Mouse (Mus musculus) c-Kit-positive CD71-positive TER-119-positive erythroid progenitor cells, embryonic 14.5 days (primary cell): ENCODE measurements around the gene Gm2431.
"Not testable (repeated sequence)": the region's sequence is repeated elsewhere in the genome, so short reads cannot be mapped to it uniquely, and the experiment has no call there.

ENCODE experiments used
- DNase-seq: peaks from one replicate; pipeline ENCODE4 v3.0.0-alpha.2; 2013; ENCODE audit warnings: low spot score

Gene Gm2431

DNA sequence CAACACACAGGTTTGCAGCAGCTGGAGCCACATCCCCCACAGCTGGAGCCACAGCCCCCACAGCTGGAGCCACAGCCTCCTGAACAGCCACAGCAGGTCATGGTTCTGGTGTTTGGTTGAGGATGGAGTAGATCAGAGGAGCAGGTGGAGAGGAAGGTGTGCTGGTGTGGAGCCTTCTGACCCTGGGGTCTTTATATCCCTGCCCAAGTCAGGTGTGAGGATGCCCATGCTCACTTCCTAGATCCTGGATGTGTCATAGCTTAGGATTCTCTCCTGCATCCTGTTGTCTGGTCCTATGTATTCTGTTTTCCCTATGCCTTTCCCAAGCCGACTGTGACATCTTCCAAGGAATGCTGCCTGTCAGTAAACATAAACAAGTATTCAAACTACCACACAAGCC, at the start of gene Gm2431:
Gene Gm2431, minus strand, starts transcription at position 101 of the 400 bp plus-strand sequence.
- DNase-seq, result not testable (repeated sequence)

DNA sequence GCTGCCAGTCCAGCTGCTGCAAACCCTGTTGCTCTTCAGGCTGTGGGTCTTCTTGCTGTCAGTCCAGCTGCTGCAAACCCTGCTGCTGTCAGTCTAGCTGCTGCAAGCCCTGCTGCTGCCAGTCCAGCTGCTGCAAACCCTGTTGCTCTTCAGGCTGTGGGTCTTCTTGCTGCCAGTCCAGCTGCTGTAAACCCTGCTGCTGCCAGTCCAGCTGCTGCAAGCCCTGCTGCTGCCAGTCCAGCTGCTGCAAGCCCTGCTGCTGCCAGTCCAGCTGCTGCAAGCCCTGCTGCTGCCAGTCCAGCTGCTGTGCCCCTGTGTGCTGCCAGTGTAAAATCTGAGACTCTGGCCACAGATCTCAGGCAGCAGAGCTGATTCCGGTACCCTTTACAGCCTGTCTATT, 45.8 kb upstream of the Gm2431 start:
- DNase-seq, result not testable (repeated sequence)

DNA sequence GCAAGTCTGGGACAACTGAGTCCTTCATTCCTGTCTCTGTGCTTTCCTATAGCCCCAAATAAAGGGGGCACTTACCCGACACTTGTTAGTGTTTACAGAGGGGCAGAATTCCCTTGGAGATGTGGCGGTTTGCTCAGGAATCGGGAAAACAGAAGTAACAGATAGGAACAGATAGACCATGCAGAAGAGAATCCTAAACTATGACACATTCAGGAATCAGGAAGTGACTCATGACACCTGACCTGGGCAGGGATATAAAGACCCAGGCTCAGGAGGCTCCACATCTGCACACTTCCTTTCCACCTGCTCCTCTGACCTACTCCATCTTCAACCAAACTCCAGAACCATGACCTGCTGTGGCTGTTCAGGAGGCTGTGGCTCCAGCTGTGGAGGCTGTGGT, 45.1 kb upstream of the Gm2431 start, which contains the start of gene Krtap5-4:
Gene Krtap5-4, plus strand, starts transcription at position 301 of the 400 bp plus-strand sequence.
- no peak for DNase-seq

DNA sequence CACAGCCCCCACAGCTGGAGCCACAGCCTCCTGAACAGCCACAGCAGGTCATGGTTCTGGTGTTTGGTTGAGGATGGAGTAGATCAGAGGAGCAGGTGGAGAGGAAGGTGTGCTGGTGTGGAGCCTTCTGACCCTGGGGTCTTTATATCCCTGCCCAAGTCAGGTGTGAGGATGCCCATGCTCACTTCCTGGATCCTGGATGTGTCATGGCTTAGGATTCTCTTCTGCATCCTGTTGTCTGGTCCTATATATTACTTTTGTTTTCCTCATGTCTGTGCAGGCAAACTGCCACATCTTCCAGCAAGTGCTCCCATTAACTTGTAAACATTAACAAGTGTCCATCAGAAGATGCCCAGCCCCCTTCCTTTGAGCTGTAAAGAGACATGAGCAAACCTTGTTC, 38.9 kb upstream of the Gm2431 start, which contains the start of gene Krtap5-1:
Gene Krtap5-1, minus strand, starts transcription at position 101 of the 400 bp plus-strand sequence.
- not testable (repeated sequence) for DNase-seq

DNA sequence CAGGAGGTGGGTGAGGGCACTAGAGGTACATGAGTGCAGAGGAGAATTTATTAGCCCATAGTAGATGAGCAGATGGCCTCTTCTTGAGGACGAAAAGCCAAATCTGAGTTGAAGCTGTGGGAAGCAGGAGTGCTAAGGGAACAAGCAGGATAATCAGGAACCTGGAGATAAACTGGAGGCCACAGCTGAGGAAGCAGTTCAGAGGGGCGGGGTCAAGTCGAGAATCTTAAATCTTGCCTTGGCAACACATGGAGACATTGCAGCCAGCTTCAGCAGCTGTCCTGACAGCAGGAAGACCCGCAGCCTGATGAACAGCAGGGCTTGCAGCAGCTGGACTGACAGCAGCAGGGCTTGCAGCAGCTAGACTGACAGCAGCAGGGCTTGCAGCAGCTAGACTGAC, 38.0 kb upstream of the Gm2431 start:
- DNase-seq, result not testable (repeated sequence)

DNA sequence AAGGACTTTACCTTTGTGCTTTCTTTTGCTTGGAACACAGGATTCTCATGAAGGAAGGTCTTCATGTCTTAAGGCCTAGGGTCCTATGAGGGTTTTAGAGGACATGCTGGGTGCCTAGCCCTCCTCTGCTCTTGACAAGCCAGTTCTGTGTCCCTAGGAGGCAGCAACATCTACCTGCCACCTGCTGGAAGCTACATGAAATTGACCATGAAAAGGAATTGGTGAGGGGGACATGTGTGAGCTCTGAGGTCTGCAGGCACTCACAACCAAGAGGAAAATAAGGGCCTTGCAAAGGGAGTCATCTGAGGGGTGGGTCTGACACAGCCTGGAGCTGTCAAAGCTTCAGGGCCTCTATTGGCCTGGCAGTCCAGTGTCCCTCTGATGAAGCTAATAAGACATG, 37.3 kb upstream of the Gm2431 start:
- DNase-seq, result no peak

DNA sequence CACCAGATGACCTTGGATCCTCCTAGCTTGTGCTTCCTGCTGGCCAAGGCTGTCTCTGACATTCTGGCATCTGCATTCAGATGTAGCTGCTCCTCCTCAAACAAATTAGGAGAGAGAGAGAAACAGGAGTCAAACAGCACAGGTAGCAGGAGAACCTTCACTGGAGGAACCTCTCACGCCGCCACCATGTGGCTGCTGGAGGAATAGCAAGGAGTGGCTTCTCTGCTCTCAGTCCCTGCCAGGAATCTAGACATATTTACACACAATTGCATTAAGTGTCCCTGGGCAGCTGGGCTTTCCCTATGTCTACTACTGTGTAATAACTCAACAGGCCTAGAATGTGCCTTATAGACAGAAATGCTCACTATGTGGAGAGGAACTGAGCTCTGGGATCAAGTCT, 35.7 kb upstream of the Gm2431 start:
- DNase-seq, result not testable (repeated sequence)

DNA sequence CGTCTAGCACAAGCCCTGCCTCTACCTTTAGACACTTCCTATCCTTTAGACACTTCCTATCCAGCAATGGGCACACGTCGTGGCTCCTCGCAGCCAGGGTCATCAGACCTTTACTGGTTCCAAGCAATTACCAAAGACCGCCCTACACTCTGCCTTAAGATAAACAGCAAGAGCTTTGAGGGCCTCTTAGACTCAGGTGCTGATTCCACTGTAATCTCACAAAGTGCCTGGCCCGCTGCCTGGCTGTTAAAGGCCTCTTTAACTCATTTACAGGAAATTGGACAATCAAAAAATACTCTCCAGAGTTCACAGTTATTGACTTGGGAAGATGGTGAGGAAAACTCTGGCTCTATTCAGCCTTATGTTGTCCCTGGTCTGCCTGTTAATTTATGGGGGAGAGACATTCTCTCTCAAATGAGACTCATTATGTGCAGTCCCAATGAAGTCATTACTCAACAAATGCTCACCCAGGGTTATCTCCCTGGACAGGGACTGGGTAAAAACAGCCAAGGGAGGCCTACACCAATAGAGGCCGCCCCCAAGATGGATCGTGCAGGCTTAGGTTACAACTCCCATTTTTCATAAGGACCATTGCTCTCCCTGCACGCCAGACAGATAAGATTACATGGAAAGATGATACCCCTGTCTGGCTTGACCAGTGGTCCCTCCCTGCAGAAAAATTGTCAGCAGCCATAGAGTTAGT, 27.9 kb upstream of the Gm2431 start:
- not testable (repeated sequence) for DNase-seq

DNA sequence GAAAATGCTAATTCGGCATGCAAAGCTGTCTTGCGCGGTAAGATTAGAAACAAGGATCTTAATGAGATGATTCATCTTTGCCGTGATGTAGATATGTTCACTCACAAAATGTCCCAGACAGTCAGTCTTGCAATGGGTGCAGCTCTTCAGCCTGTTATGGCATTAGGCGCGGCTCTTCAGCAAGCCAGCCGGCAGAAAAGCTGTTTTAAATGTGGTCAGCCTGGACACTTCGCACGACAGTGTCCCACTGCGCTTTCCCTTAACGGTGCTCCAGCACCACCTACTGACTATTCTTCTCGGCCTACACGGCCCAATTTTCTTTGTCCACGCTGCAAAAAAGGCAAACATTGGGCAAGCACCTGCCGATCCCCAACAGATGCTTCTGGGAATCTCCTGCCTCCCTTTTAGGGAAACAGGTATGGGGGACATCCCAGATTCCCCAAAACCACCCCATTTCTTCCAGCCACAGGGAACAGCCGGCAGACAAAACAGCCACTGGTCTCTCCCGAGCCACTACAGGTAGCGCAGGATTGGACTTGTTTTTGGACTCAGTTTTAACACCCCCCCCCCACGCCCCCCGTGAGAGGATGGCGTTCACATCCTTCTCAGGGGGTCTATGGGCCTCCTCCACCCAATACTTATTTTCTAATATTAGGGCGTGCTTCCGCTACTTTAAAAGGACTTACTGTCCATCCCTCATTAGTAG, 27.1 kb upstream of the Gm2431 start:
- DNase-seq, result peak; percentile 4

DNA sequence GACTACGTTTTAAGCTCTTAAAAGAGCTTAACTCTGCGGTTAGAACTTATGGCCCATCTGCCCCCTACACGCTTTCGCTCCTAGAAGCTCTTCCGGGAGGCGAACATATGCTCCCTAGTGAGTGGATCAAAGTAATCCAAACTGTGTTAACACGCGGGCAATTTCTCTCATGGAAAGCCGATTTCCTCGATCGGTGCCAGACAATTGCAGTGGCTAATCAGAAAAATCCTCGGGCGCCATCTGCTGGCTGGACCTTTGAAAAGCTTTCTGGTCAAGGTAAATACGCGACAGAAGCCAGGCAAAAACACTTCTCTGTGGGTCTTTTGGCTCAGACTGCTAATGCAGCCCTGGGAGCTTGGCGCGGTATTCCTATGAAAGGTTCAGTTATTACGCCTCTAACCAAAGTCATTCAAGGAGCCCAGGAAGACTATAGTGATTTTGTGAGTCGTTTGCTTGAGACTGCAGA, 26.5 kb upstream of the Gm2431 start:
- peak; percentile 77 for DNase-seq

DNA sequence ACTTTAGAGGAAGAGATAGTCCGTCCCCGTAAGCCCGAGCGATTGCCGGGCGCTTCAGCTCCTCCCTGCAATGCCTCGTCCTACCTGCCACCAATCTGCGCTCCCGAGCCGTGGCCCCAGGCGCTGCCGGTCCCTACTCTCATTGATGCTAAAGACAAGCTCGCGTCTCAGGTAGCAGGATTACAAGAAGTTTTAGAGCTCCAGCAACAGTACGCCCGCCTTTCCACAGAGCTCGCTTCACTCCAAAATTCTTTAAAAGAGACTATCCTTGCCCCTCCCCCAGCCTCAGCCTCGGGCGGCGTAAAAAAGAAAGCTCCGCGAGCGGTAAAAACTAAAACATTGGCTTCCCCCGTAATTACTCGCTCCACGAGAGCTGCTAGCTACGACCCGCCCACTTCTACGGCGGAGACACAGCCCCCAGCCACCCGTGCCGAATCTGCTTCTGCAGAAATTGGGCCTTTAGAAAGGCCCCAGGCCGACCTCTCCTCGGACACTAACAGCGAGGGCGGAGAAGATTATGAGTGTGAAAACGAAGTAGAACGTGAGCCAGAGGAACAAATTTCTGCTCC, 26.0 kb upstream of the Gm2431 start:
- DNase-seq, result peak; percentile 5

DNA sequence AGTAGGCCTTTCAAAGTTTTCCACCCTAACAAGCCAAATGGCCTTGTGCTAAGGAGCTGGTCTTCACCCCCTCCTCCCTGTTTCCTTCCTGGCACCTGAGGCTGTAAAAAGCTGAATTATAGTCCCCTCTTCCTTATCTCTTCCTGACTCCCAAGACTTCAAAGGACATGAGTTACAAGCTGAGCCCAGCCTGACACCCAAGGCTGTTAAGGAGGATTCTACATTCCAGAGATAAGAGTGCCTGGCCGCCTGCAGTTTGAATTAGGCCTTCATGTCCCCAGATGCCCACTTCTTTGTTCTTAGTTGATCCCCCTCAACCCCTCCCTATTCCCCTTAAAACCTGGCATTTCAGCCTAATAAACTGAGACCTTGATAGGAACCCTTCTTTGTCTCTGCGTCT, 24.7 kb upstream of the Gm2431 start:
- not testable (repeated sequence) for DNase-seq

DNA sequence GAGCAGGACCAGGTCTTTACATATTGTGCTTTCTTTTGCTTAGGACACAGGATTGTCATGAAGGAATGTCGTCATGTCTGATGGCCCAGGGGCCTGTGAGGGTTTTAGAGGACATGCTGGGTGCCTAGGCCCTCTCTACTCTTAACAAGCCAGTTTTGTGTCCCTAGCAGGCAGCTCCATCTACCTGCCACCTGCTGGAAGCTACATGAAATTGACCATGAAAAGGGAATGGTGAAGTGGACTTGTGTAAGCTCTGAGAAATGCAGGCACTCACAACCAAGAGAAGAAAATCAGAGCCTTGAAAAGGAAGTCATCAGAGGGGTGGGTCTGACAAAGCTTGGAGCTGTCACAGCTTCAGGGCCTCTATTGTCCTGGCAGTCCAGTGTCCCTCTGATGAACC, 21.1 kb upstream of the Gm2431 start:
- DNase-seq, result not testable (repeated sequence)

DNA sequence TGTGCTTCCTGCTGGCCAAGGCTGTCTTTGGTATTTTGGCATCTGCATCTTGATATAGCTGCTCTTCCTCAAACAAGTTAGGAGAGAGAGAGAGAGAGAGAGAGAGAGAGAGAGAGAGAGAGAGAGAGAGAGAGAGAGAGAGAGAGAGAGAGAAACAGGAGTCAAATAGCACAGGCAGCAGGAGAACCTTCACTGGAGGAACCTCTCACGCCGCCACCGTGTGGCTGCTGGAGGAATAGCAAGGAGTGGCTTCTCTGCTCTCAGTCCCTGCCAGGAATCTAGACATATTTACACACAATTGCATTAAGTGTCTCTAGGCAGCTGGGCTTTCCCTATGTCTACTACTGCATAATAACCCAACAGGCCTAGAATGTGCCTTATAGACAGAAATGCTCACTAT, 20.0 kb upstream of the Gm2431 start:
- DNase-seq, result peak; percentile 23

DNA sequence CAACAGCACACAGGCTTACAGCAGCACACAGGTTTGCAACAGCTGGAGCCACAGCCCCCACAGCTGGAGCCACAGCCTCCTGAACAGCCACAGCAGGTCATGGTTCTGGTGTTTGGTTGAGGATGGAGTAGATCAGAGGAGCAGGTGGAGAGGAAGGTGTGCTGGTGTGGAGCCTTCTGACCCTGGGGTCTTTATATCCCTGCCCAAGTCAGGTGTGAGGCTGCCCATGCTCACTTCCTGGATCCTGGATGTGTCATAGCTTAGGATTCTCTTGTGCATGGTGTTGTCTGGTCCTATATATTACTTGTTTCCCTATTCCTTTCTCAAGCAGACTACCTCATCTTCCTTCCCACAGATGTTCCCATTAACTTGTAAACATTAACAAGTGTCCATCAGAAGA, 16.1 kb upstream of the Gm2431 start, which contains the start of gene Gm4559:
Gene Gm4559, minus strand, starts transcription at position 101 of the 400 bp plus-strand sequence.
- not testable (repeated sequence) for DNase-seq

DNA sequence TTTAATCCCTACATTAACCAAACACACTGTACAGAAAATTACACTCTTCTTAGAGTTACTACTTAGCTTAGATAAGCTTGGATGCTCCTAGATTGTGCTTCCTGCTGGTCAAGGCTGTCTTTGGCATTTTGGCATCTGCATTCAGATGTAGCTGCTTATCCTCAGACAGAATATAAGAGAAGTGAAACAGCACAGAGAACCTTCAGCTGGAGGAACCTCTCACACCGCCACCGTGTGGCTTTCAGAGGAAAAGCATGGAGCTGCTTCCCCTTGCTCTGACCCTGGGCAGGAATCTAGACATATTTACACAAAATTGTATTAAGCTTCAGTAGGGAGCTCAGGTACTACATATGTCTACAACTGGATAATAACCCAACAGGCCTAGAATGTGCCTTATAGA, 2.6 kb downstream of the Gm2431 start:
- DNase-seq, result no peak

DNA sequence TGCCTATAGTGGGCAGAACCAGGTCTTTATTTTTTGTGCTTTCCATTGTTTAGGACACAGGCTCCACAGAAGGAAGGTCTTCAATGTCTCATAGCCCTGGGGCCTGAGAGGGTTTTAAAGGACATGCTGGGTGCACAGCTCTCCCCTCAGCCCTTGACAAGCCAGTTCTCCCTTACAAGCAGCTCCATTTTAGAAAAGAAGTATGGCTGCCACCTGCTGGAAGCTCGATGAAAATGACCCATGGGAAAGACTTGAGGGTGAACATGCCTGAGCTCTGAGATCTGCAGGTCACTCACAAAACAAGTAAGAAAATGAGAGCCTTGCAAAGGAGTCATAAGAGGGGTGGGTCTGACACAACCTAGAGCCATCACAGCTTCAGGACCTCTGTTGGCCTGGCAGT, 8.3 kb downstream of the Gm2431 start:
- peak; percentile 1 for DNase-seq

DNA sequence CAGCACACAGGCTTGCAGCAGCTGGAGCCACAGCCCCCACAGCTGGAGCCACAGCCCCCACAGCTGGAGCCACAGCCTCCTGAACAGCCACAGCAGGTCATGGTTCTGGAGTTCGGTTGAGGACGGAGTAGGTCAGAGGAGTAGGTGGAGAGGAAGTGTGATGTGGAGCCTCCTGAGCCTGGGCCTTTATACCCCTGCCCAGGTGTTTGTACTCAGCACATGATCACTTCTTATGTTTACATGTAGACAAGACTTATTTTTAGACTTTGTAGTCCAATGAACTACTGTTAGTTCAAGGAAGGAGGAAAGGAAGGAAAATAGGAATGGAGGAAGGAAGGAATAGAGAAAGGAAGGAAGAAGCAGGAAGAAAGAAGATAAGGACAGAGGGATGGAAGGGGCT, 17.2 kb downstream of the Gm2431 start, which contains the start of gene Gm40460:
Gene Gm40460, minus strand, starts transcription at position 101 of the 400 bp plus-strand sequence.
- no peak for DNase-seq

DNA sequence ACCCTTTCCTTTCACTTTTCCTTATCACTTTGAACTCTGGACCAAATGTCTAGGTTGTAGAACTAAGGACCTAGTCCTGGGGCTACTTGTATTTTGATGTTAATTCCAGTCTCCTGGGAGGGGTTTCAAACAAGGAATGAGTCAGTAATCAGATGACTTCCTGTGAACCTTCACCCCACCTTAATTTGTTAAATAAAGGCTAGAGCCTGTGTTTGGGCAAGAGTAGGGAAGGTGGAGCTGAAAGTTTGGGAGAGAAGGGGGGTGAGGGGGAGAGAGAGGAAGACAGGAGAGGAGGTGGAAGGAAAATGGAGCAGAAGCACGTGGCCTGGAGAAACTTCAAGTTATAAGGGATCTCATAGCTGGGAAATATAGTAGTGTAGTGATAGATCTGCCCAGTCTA, 26.6 kb downstream of the Gm2431 start:
- no peak for DNase-seq

DNA sequence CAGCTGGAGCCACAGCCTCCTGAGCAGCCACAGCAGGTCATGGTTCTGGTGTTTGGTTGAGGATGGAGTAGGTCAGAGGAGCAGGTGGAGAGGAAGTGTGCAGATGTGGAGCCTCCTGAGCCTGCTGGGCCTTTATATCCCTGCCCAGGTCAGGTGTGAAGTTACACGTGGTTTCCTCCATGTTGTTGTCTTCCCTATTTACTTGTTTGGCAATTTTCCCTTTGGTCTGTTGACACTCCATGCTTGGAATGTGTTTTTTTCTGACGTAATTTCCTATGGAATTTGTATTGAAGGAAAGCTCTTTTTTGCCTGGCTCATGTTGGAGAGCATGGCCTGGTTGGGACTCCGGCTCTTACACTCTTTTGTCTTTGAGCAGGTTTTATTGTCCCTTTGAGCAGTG, 28.3 kb downstream of the Gm2431 start, which contains the start of gene Krtap5-5:
Gene Krtap5-5, minus strand, starts transcription at position 101 of the 400 bp plus-strand sequence.
- DNase-seq, result not testable (repeated sequence)

DNA sequence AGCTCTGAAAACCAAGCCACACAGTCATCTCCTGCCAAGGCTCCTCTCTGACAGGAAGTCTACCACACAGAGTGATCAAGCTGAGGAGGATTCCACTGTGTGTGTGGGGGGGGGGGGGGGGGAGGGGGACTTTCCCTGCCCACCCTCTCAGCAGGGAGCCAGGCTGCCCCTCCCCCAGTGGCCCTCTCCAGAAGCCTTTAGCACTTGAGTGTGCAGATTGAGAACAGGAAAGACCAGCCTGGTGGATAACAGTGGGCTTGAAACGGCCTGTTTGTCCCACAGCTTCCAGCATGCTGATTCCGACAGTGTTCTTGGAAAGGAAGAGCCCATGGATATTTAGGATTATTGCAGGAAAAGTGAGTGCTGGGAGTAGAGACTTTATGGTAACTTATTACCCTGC, 33.6 kb downstream of the Gm2431 start:
- DNase-seq, result no peak

DNA sequence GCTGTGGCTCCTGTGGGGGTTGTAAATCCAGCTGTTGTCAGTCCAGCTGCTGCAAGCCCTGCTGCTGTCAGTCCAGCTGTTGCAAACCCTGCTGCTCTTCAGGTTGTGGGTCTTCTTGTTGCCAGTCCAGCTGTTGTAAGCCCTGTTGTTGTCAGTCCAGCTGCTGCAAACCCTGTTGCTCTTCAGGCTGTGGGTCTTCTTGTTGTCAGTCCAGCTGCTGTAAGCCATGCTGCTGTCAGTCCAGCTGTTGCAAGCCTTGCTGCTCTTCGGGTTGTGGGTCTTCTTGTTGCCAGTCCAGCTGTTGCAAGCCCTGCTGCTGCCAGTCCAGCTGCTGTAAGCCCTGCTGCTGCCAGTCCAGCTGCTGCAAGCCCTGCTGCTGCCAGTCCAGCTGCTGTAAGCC, 46.0 kb downstream of the Gm2431 start:
- DNase-seq, result not testable (repeated sequence)

DNA sequence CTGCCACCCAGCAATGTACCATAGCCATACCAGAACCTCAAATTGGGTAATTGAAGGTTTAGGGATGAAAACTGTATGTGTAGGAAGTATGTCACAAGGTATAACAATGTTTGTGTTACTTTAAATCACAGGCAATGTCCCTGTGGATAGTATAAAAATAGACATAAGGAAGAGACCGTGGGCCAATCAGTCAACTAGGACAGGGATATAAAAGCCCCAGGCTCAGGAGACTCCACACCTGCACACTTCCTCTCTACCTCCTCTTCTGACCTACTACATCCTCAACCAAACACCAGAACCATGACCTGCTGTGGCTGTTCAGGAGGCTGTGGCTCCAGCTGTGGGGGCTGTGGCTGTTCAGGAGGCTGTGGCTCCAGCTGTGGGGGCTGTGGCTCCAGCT, 46.6 kb downstream of the Gm2431 start, which contains the start of gene Gm7579:
Gene Gm7579, plus strand, starts transcription at position 301 of the 400 bp plus-strand sequence.
- no peak for DNase-seq
